Mouse (Mus musculus) midbrain, embryonic 10.5 days (tissue): ENCODE measurements around the gene Psg27. TPM values are rescaled to one million over a fixed set of nuclear protein-coding genes. Genes with fewer than 3 reads are reported as not detected.
"Not testable (repeated sequence)": the region's sequence is repeated elsewhere in the genome, so short reads cannot be mapped to it uniquely, and the experiment has no call there.

ENCODE experiments used
- DNase-seq: peaks from one replicate; pipeline ENCODE4 v3.0.0-alpha.2; 2017; ENCODE audit warnings: low spot score
- H3K27ac ChIP-seq: fragments of 300-500 bp; sonication (generic); replicated peaks from 2 replicates; pipeline ENCODE4 v1.5.1; 2016; ENCODE audit warnings: mild to moderate bottlenecking
- H3K27me3 ChIP-seq: fragments of 300-500 bp; sonication (generic); 2 replicates; pipeline ENCODE4 v1.6.1; 2016; ENCODE audit warnings: low read depth, mild to moderate bottlenecking; ENCODE audit not compliant: poor library complexity, severe bottlenecking
- H3K36me3 ChIP-seq: fragments of 300-500 bp; sonication (generic); 2 replicates; pipeline ENCODE4 v1.6.1; 2016; ENCODE audit warnings: mild to moderate bottlenecking, moderate library complexity
- H3K4me1 ChIP-seq: fragments of 300-500 bp; sonication (generic); 2 replicates; pipeline ENCODE4 v1.6.1; 2016
- H3K4me3 ChIP-seq: fragments of 300-500 bp; sonication (generic); 2 replicates; pipeline ENCODE4 v1.5.1; 2016; ENCODE audit warnings: mild to moderate bottlenecking, moderate library complexity
- H3K9me3 ChIP-seq: fragments of 300-500 bp; sonication (generic); replicated peaks from 2 replicates; pipeline ENCODE4 v1.6.1; 2016; ENCODE audit warnings: mild to moderate bottlenecking
- WGBS: fragments of 180-500 bp; shearing (Covaris S2); methylation state at CpG from one replicate; pipeline ENCODE4 v1.1.7; 2016; 5-methylcytosine and 5-hydroxymethylcytosine counted together
- polyA plus RNA-seq: library from polyadenylated mRNA; unstranded; fragments of >200 nt; fragmentation: Nextera tagmentation; extraction: Ambion mirVana; gene quantifications from 2 replicates; pipeline ENCODE4 v1.2.1, GENCODE M21; 2016

Psg27 gene
- polyA plus RNA-seq, result not detected in 2 replicates

GRCm38 (mm10) chr7:18567205-18567604, at the start of gene Psg27:
Psg27 (minus strand) TSS chr7:18567305.
- Histone ChIP-seq H3K27me3 (no peaks in the 10 kb centered on the region), H3K36me3 (no peaks in the 10 kb centered on the region), H3K9me3 (peaks cover 18% of the 10 kb centered on the region; the same call in 1 of the 2 replicates), H3K27ac (no peak within 1 kb of the TSS), H3K4me1 (no peaks in the 10 kb centered on the region), H3K4me3 (no peak within 1 kb of the TSS)
- DNase-seq, result no peak
- WGBS, result 85% methylated on average over 3 of the region's 3 CpGs

- H3K9me3 ChIP-seq, result peaks cover 10% of the 10 kb centered on the region; the same call in 1 of the 2 replicates
- DNase-seq, H3K27me3 ChIP-seq, H3K36me3 ChIP-seq, H3K4me3 ChIP-seq, H3K4me1 ChIP-seq, H3K27ac ChIP-seq: not testable (repeated sequence)
- WGBS, result 73% methylated on average over 2 of the region's 2 CpGs
Observed at GRCm38 (mm10) chr7:18616401-18616800, 49.3 kb upstream of the Psg27 start, which contains the start of gene Psg23. Psg23 (minus strand) TSS chr7:18616501.

- Histone ChIP-seq H3K36me3 (no peaks in the 10 kb centered on the region), H3K4me3 (no peak overlapping the region), H3K9me3 (peaks cover 40% of the 10 kb centered on the region), H3K27me3 (no peaks in the 10 kb centered on the region), H3K4me1 (no peaks in the 10 kb centered on the region), H3K27ac (no peak overlapping the region)
- DNase-seq, result no peak
Observed at GRCm38 (mm10) chr7:18559850-18560249, 7.3 kb downstream of the Psg27 start.

GRCm38 (mm10) chr7:18555751-18556150, 11.4 kb downstream of the Psg27 start:
- H3K36me3 ChIP-seq, DNase-seq, H3K4me1 ChIP-seq, H3K27me3 ChIP-seq, H3K4me3 ChIP-seq, H3K27ac ChIP-seq: not testable (repeated sequence)
- H3K9me3 ChIP-seq, result peaks cover 32% of the 10 kb centered on the region
- 80% methylated on average over 3 of the region's 3 CpGs for WGBS

- no peaks in the 10 kb centered on the region for H3K27me3 ChIP-seq
- H3K36me3 ChIP-seq, result no peaks in the 10 kb centered on the region
- 55% methylated on average over 3 of the region's 3 CpGs for WGBS
- H3K27ac ChIP-seq, result no peak overlapping the region
- no peaks in the 10 kb centered on the region for H3K9me3 ChIP-seq
- no peaks in the 10 kb centered on the region for H3K4me1 ChIP-seq
- H3K4me3 ChIP-seq, result no peak overlapping the region
- DNase-seq, result no peak
Observed at GRCm38 (mm10) chr7:18533420-18533819, 33.7 kb downstream of the Psg27 start.

GRCm38 (mm10) chr7:18532169-18532568, 34.9 kb downstream of the Psg27 start, which contains the start of gene Psg25:
Psg25 (minus strand) TSS chr7:18532269.
- no peak for DNase-seq
- H3K27ac ChIP-seq, result no peak within 1 kb of the TSS
- H3K4me3 ChIP-seq, result no peak within 1 kb of the TSS
- no peaks in the 10 kb centered on the region for H3K27me3 ChIP-seq
- WGBS, result 85% methylated on average over 1 of the region's 1 CpGs
- no peaks in the 10 kb centered on the region for H3K9me3 ChIP-seq
- no peaks in the 10 kb centered on the region for H3K36me3 ChIP-seq
- no peaks in the 10 kb centered on the region for H3K4me1 ChIP-seq

- Histone ChIP-seq H3K4me1 (no peaks in the 10 kb centered on the region), H3K4me3 (no peak overlapping the region), H3K27me3 (no peaks in the 10 kb centered on the region), H3K9me3 (peaks cover 5% of the 10 kb centered on the region), H3K36me3 (no peaks in the 10 kb centered on the region), H3K27ac (no peak overlapping the region)
- WGBS, result 95% methylated on average over 8 of the region's 8 CpGs
- no peak for DNase-seq
Observed at GRCm38 (mm10) chr7:18524668-18525067, 42.4 kb downstream of the Psg27 start.

GRCm38 (mm10) chr7:18512848-18513247, 54.3 kb downstream of the Psg27 start:
- H3K4me1 ChIP-seq, H3K9me3 ChIP-seq, H3K4me3 ChIP-seq, H3K27me3 ChIP-seq, H3K27ac ChIP-seq, H3K36me3 ChIP-seq, DNase-seq: not testable (repeated sequence)

- not testable (repeated sequence) for H3K27ac ChIP-seq, H3K4me1 ChIP-seq, DNase-seq, H3K9me3 ChIP-seq, H3K4me3 ChIP-seq, H3K36me3 ChIP-seq, H3K27me3 ChIP-seq
- WGBS, result 65% methylated on average over 2 of the region's 2 CpGs
Observed at GRCm38 (mm10) chr7:18512417-18512816, 54.7 kb downstream of the Psg27 start.

- peak; percentile 42 for DNase-seq
- no peaks in the 10 kb centered on the region for H3K4me1 ChIP-seq
- 25% methylated on average over 9 of the region's 9 CpGs for WGBS
- H3K36me3 ChIP-seq, result no peaks in the 10 kb centered on the region
- H3K4me3 ChIP-seq, result no peak overlapping the region
- H3K9me3 ChIP-seq, result no peaks in the 10 kb centered on the region
- no peaks in the 10 kb centered on the region for H3K27me3 ChIP-seq
- H3K27ac ChIP-seq, result no peak overlapping the region
Observed at GRCm38 (mm10) chr7:18511479-18511878, 55.6 kb downstream of the Psg27 start.

Other genes with a start within 250 kb of the Psg27 start
- gene Psg18, start 212.3 kb downstream of the Psg27 start, polyA plus RNA-seq, result not detected in 2 replicates
- not detected in 2 replicates for gene Psg28, start 135.3 kb downstream of the Psg27 start, polyA plus RNA-seq
- gene Psg26, start 83.1 kb downstream of the Psg27 start, polyA plus RNA-seq, result not detected in 2 replicates
- gene Psg25, start 35.0 kb downstream of the Psg27 start, polyA plus RNA-seq, result not detected in 2 replicates
- not detected in 2 replicates for gene Psg23, start 49.2 kb upstream of the Psg27 start, polyA plus RNA-seq
- not detected in 2 replicates for gene Psg21, start 89.4 kb upstream of the Psg27 start, polyA plus RNA-seq
- gene Psg20, start 118.9 kb upstream of the Psg27 start, polyA plus RNA-seq, result not detected in 2 replicates
- not detected in 2 replicates for gene Psg22, start 150.8 kb upstream of the Psg27 start, polyA plus RNA-seq
- not detected in 2 replicates for gene Psg19, start 231.2 kb upstream of the Psg27 start, polyA plus RNA-seq